Mouse (Mus musculus) kidney, embryonic 15.5 days (tissue): ENCODE measurements around the gene Peg3. TPM values are rescaled to one million over a fixed set of nuclear protein-coding genes. Genes with fewer than 3 reads are reported as not detected.

ENCODE experiments used
- ATAC-seq: fragments of 200-750 bp; cut with Nextera tagmentation; replicated peaks from 2 replicates; pipeline ENCODE4 v1.8.0; 2017; ENCODE audit warnings: moderate TSS enrichment; ENCODE audit not compliant: low FRiP score
- H3K27ac ChIP-seq: fragments of 300-500 bp; sonication (generic); 2 replicates; pipeline ENCODE4 v1.5.1; 2015; ENCODE audit warnings: mild to moderate bottlenecking, inconsistent platforms
- H3K27me3 ChIP-seq: fragments of 300-500 bp; sonication (generic); 2 replicates; pipeline ENCODE4 v1.6.1; 2015; ENCODE audit warnings: inconsistent platforms
- H3K36me3 ChIP-seq: fragments of 300-500 bp; sonication (generic); 2 replicates; pipeline ENCODE4 v1.6.1; 2015; ENCODE audit warnings: inconsistent platforms
- H3K4me1 ChIP-seq: fragments of 300-500 bp; sonication (generic); 2 replicates; pipeline ENCODE4 v1.6.1; 2015; ENCODE audit warnings: inconsistent platforms
- H3K4me2 ChIP-seq: fragments of 300-500 bp; sonication (generic); 2 replicates; pipeline ENCODE4 v1.6.1; 2015; ENCODE audit warnings: moderate library complexity, mild to moderate bottlenecking, inconsistent platforms
- H3K4me3 ChIP-seq: fragments of 300-500 bp; sonication (generic); replicated peaks from 2 replicates; pipeline ENCODE4 v1.5.1; 2015; ENCODE audit warnings: mild to moderate bottlenecking, inconsistent platforms
- H3K9ac ChIP-seq: fragments of 300-500 bp; sonication (generic); 2 replicates; pipeline ENCODE4 v1.6.1; 2015; ENCODE audit warnings: mild to moderate bottlenecking, inconsistent platforms
- H3K9me3 ChIP-seq: fragments of 300-500 bp; sonication (generic); replicated peaks from 2 replicates; pipeline ENCODE4 v1.6.1; 2016; ENCODE audit warnings: inconsistent platforms
- WGBS: fragments of 180-500 bp; shearing (Covaris S2); methylation state at CpG from one replicate; pipeline ENCODE4 v1.1.7; 2015; ENCODE audit warnings: mixed read lengths; 5-methylcytosine and 5-hydroxymethylcytosine counted together
- polyA plus RNA-seq: library from polyadenylated mRNA; unstranded; fragments of >200 nt; fragmentation: Nextera tagmentation; extraction: Ambion mirVana; gene quantifications from 2 replicates; pipeline ENCODE4 v1.2.1, GENCODE M21; 2015

Peg3 gene
- polyA plus RNA-seq, 1 experiment from 2014 or later: 168 TPM

DNA sequence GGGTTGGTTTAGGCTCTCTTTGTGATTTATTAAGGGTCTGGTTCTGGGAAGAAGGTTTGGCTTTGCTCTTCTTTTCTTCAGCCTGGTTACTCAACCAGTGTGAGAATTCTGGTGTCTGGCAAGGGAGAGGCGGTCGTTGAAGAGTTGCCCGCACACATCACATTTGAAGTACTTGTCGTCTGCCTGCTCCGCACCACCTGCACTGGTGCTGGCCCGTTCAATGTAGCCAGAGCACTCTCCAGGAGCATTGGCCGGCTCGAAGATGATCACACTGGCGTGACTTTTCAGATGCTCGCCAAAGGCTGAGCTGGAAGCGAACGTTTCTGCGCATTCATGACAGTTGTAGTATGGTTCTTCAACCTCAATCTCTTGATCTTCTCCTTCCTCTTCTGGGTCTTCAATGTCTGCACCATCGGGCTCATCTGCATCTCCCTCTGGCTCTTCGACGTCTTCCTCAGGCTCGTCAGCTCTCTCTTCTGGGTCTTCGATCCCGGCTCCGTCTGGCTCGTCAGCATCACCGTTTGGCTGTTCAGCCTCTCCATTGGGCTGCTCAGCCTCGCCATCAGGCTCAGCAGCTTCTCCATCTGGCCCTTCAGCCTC is 22.7 kb downstream of the Peg3 start:
- Histone ChIP-seq H3K27ac (no peak overlapping the region), H3K9ac (no peak overlapping the region), H3K4me2 (no peak overlapping the region), H3K36me3 (peaks cover 78% of the 10 kb centered on the region), H3K9me3 (peaks cover 6% of the 10 kb centered on the region; the same call in 1 of the 2 replicates), H3K27me3 (no peaks in the 10 kb centered on the region), H3K4me3 (no peak overlapping the region), H3K4me1 (no peaks in the 10 kb centered on the region)
- no peak for ATAC-seq
- WGBS: 93% methylated on average over 23 of the region's 23 CpGs

DNA sequence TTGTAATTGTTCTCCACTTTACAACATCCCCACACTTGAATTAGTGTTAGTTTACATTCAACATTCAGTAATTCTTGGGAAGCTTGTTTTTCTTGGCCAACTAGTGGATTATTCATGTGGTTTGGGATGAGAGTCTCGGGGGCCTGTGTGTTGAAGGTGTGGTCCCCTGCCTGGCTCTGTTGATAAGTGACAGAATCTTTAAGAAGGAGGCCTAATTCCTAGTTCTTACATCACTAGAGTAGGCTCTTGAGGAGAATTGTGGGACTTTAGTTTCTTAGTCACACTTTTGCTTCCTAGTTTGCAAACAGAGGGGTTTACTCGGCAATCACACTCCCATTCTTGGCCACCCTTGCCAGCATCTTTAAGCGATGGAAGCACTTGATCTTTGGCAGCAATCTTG is 31.0 kb downstream of the Peg3 start:
- Histone ChIP-seq H3K9me3 (no peaks in the 10 kb centered on the region), H3K36me3 (peaks cover 5% of the 10 kb centered on the region; the same call in 1 of the 2 replicates), H3K4me1 (peaks cover 7% of the 10 kb centered on the region), H3K4me2 (no peak overlapping the region), H3K4me3 (no peak overlapping the region), H3K9ac (no peak overlapping the region), H3K27me3 (no peaks in the 10 kb centered on the region), H3K27ac (no peak overlapping the region)
- 67% methylated on average over 3 of the region's 3 CpGs for WGBS
- no peak for ATAC-seq

DNA sequence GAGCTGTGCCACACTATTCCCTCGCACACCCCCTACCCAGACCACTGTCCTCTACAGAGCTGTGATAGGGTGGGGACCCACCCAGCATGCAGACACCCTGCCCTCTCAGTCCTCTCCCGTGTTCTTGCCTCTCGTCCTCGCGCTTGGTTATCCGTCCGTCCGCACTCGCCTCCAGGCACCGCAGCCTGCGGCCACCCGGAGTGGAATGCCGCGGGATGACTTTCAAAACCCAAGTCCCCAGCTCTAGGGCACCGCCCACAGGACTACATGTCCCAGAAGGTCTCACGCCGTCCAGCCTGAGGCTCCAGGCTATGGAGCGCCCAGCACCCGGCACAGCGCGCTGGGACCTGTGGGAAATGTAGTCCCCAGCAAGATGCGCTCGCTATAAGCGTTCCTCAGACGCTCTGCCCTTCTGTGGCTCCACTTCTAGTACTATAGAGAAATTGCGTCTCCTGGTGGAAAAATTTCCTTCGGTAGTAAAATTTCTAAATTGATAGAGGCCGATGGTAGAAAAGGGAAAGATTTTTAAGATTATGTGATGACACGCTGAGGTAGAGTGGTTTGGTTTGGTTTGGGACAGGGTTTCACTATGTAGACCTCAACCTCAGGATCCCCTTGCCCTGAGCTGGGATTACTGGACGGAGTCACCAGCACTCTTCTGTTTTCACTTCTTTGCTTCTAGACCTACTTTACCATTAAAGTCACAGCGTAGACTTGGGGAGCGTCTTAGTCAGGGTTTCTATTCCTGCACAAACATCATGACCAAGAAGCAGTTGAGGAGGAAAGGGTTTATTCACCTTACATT is 33.8 kb downstream of the Peg3 start, which contains the start of gene Zim1:
Gene Zim1, minus strand, starts transcription at position 210 of the 805 bp plus-strand sequence.
- no peaks in the 10 kb centered on the region for H3K27me3 ChIP-seq
- peaks cover 7% of the 10 kb centered on the region for H3K4me1 ChIP-seq
- no peaks in the 10 kb centered on the region for H3K9me3 ChIP-seq
- WGBS: 11% methylated on average over 32 of the region's 32 CpGs
- peak within 1 kb of the TSS; percentile 71 for H3K4me2 ChIP-seq
- H3K36me3 ChIP-seq: no peaks in the 10 kb centered on the region
- H3K27ac ChIP-seq: no peak within 1 kb of the TSS
- H3K4me3 ChIP-seq: peak within 1 kb of the TSS; percentile 59
- peak within 1 kb of the TSS; percentile 42 for H3K9ac ChIP-seq
- peak; percentile 100 for ATAC-seq

DNA sequence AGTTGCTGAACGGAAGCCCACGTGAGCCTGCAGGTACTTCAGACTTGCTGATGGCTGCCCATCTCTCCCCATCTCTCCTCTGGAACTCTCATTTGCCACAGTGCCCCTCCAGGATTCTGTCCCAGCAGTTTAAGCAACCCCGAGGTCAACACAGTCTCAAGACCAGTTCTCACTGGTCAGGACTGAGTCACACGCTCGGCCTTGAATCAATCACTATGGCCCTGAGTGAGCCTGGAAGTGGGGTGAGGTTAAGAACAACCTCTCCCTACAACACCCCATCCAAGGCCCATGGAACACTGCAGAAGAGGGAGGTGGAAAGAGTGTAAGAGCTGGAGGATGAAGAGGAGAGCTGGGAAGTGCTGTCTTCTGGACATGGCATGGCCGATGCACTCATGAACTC is 44.7 kb downstream of the Peg3 start:
- Histone ChIP-seq H3K27me3 (no peaks in the 10 kb centered on the region), H3K36me3 (0 out of 2 replicates have a peak, but pooled peaks cover 3% of the 10 kb centered on the region), H3K4me1 (no peaks in the 10 kb centered on the region), H3K9me3 (no peaks in the 10 kb centered on the region), H3K27ac (no peak overlapping the region), H3K9ac (no peak overlapping the region), H3K4me3 (no peak overlapping the region), H3K4me2 (no peak overlapping the region)
- WGBS: 95% methylated on average over 6 of the region's 6 CpGs
- ATAC-seq: no peak

DNA sequence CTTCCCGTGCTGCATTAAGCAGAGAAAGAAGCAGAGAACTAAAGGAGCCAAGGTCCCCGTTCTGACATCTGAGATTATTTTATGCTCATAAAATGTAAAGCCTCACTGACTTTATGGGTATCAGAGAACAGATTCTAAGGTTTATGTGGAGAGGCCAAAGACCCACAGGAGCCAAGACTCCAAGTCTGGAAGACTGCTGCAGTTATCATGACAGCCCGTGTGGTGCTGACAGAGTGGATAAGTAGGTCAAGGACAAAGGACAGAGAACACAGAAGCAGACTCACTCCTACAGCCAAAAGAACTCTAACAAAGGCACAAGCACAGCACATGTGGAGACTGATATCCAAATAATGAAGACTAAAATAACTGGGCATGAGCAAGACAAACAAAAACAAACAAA is 63.5 kb downstream of the Peg3 start:
- WGBS: 47% methylated on average over 3 of the region's 3 CpGs
- no peaks in the 10 kb centered on the region for H3K9me3 ChIP-seq
- no peak for ATAC-seq
- no peak overlapping the region for H3K9ac ChIP-seq
- H3K4me2 ChIP-seq: no peak overlapping the region
- no peak overlapping the region for H3K27ac ChIP-seq
- H3K4me1 ChIP-seq: no peaks in the 10 kb centered on the region
- H3K36me3 ChIP-seq: no peaks in the 10 kb centered on the region
- no peak overlapping the region for H3K4me3 ChIP-seq
- no peaks in the 10 kb centered on the region for H3K27me3 ChIP-seq

DNA sequence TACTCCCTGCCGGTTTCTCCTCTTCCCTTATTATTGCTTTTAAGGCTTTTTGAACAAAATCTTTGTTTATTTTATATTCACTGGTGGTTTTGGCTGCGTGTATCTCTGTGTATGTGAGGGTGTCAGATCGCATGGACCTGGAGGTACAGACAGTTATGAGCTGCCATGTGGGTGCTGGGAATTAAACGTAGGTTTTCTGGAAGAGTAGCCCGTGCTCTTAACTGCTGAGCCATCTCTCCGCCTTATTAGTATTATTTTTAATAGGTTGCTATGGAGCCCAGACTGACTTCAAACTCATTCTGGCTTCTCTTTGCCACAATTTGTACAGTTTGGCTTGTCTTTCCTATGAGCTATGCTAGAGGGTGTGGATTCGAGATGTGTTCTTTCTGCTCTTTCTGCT is 66.8 kb downstream of the Peg3 start:
- H3K36me3 ChIP-seq: no peaks in the 10 kb centered on the region
- no peak overlapping the region for H3K27ac ChIP-seq
- no peaks in the 10 kb centered on the region for H3K27me3 ChIP-seq
- no peak for ATAC-seq
- H3K4me3 ChIP-seq: no peak overlapping the region
- H3K4me2 ChIP-seq: no peak overlapping the region
- H3K4me1 ChIP-seq: no peaks in the 10 kb centered on the region
- H3K9ac ChIP-seq: no peak overlapping the region
- no peaks in the 10 kb centered on the region for H3K9me3 ChIP-seq
- 62% methylated on average over 7 of the region's 7 CpGs for WGBS

DNA sequence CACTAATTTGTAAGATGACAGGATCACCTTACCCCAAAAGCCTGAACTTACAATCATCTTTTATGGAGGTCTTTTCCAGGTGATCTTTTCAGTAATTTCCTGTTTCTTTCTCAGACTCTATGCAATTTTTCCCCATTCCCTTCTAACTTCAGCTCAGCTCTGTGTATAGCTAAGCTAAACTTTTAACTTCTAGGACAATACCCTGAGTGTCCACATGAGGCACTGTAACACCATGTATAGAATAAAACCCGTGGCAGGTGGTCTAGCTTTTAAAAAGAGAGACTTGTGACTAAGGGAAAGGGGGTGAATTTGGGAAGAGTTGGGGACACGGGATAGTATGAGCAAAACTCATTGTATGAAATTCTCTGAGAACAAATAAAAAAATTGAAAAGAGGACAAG is 70.6 kb downstream of the Peg3 start:
- WGBS: 28% methylated on average over 2 of the region's 2 CpGs
- no peak overlapping the region for H3K4me3 ChIP-seq
- no peaks in the 10 kb centered on the region for H3K27me3 ChIP-seq
- no peak for ATAC-seq
- H3K4me1 ChIP-seq: no peaks in the 10 kb centered on the region
- no peak overlapping the region for H3K27ac ChIP-seq
- H3K9me3 ChIP-seq: no peaks in the 10 kb centered on the region
- H3K36me3 ChIP-seq: no peaks in the 10 kb centered on the region
- no peak overlapping the region for H3K9ac ChIP-seq
- no peak overlapping the region for H3K4me2 ChIP-seq

DNA sequence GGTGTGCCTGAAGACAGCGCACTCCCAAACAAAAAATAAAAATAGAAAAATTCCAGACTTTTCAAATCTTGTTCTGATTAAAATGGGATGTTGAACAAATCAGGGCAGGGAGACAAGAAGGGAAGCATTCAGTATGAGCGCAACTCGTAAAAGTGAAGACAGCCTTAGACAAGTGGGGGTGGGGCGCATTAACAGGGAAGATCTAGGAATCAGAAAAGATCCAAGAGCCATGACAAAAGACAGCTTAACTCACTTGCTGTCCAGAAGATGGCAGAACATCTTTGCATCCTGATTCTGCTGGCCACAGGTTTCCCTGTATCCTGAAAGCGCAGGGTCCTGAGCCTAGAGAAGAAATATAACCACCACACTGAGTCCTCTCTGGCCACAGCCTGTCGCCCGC is 71.6 kb downstream of the Peg3 start:
- H3K27me3 ChIP-seq: no peaks in the 10 kb centered on the region
- no peak overlapping the region for H3K27ac ChIP-seq

More for the DNA sequence above, 71.6 kb downstream of the Peg3 start:
- H3K4me3 ChIP-seq: no peak overlapping the region
- 88% methylated on average over 7 of the region's 7 CpGs for WGBS
- H3K9me3 ChIP-seq: no peaks in the 10 kb centered on the region
- no peak overlapping the region for H3K9ac ChIP-seq
- no peaks in the 10 kb centered on the region for H3K36me3 ChIP-seq
- no peak for ATAC-seq
- no peak overlapping the region for H3K4me2 ChIP-seq
- H3K4me1 ChIP-seq: no peaks in the 10 kb centered on the region

Other genes starting within 250 kb of the Peg3 start
- not detected in 2 replicates for gene Olfr5, start 243.5 kb downstream of the Peg3 start, polyA plus RNA-seq
- gene Olfr1347, start 230.7 kb downstream of the Peg3 start, polyA plus RNA-seq: not detected in 2 replicates
- not detected in 2 replicates for gene Olfr1348, start 221.7 kb downstream of the Peg3 start, polyA plus RNA-seq
- not detected in 2 replicates for gene Olfr1349, start 207.5 kb downstream of the Peg3 start, polyA plus RNA-seq
- not detected in 2 replicates for gene Olfr1350, start 165.6 kb downstream of the Peg3 start, polyA plus RNA-seq
- gene Zim1, start 34.0 kb downstream of the Peg3 start, polyA plus RNA-seq: 4.0 TPM in 2 replicates
- 5.1 and 7.3 TPM in 2 replicates for gene Usp29, start 147 bp upstream of the Peg3 start, polyA plus RNA-seq